Mouse (Mus musculus): ENCODE results near the gene Ifnl3.

GRCm38 (mm10) chr7:28505585-28505984 lies 17.1 kb upstream of the Ifnl3 start:
- no peak for TF ChIP-seq CTCF (conservative IDR thresholded peaks at IDR 0.05; ENCODE audit: insufficient read depth, insufficient read length, low read depth, low read length)
- no peak for TF ChIP-seq POLR2A (IDR thresholded peaks at IDR 0.05; ENCODE audit: low read depth, low read length)

All from kidney, adult 2 months (tissue).